Mouse (Mus musculus) liver, postnatal 0 days (tissue): ENCODE data around the gene Kcnip2. TPM values are rescaled to one million over a fixed set of nuclear protein-coding genes. Genes with fewer than 3 reads are reported as not detected.

ENCODE experiments used
- ATAC-seq: fragments of 200-750 bp; cut with Nextera tagmentation; 2 replicates; pipeline ENCODE4 v1.8.0; 2017; ENCODE audit warnings: mild to moderate bottlenecking, moderate library complexity
- DNase-seq: peaks from one replicate; pipeline ENCODE4 v3.0.0-alpha.2; 2016
- H3K27ac ChIP-seq: fragments of 300-500 bp; sonication (generic); 2 replicates; pipeline ENCODE4 v1.5.1; 2014; ENCODE audit warnings: antibody characterized with exemption, moderate library complexity, mild to moderate bottlenecking, low read depth
- H3K27me3 ChIP-seq: fragments of 300-500 bp; sonication (generic); 2 replicates; pipeline ENCODE4 v1.6.1; 2014; ENCODE audit warnings: low read length, control low read depth, mixed read lengths; ENCODE audit not compliant: insufficient read depth
- H3K36me3 ChIP-seq: fragments of 300-500 bp; sonication (generic); replicated peaks from 2 replicates; pipeline ENCODE4 v1.6.1; 2014; ENCODE audit warnings: mild to moderate bottlenecking, control low read depth, low read length, moderate library complexity, mixed read lengths; ENCODE audit not compliant: insufficient read depth
- H3K4me1 ChIP-seq: fragments of 300-500 bp; sonication (generic); 2 replicates; pipeline ENCODE4 v1.6.1; 2014; ENCODE audit warnings: antibody characterized with exemption, mild to moderate bottlenecking, control low read depth; ENCODE audit not compliant: insufficient read depth
- H3K4me2 ChIP-seq: fragments of 300-500 bp; sonication (generic); 2 replicates; pipeline ENCODE4 v1.6.1; 2014; ENCODE audit warnings: low read depth, mild to moderate bottlenecking, low read length, moderate library complexity, mixed read lengths
- H3K4me3 ChIP-seq: fragments of 300-500 bp; sonication (generic); 2 replicates; pipeline ENCODE4 v1.5.1; 2014; ENCODE audit warnings: low read depth, low read length
- H3K9ac ChIP-seq: fragments of 300-500 bp; sonication (generic); replicated peaks from 2 replicates; pipeline ENCODE4 v1.6.1; 2014; ENCODE audit warnings: mild to moderate bottlenecking, moderate library complexity
- H3K9me3 ChIP-seq: fragments of 300-500 bp; sonication (generic); 2 replicates; pipeline ENCODE4 v1.6.1; 2016; ENCODE audit warnings: mild to moderate bottlenecking, control low read depth, low read length, mixed read lengths
- CTCF ChIP-seq: sonication (generic); IDR thresholded peaks from 2 replicates; pipeline ENCODE4 v1.5.1; 2016; ENCODE audit warnings: antibody characterized with exemption, low read depth
- EP300 ChIP-seq: IDR thresholded peaks from 2 replicates; pipeline ENCODE4 v1.6.1; 2016; ENCODE audit warnings: antibody characterized with exemption, low read depth, mild to moderate bottlenecking
- WGBS: fragments of 180-500 bp; shearing (Covaris S2); extraction: QIAGEN DNeasy Blood & Tissue Kit; methylation state at CpG from one replicate; pipeline ENCODE4 v1.1.7; 2014; ENCODE audit not compliant: insufficient replicate concordance; 5-methylcytosine and 5-hydroxymethylcytosine counted together
- polyA plus RNA-seq: library from polyadenylated mRNA; unstranded; fragments of >200 nt; fragmentation: Nextera tagmentation; extraction: Ambion mirVana; gene quantifications from 2 replicates; pipeline ENCODE4 v1.2.1, GENCODE M21; 2015

The Kcnip2 gene
- polyA plus RNA-seq, 1 experiment from 2014 or later, result 0.59 TPM

DNA sequence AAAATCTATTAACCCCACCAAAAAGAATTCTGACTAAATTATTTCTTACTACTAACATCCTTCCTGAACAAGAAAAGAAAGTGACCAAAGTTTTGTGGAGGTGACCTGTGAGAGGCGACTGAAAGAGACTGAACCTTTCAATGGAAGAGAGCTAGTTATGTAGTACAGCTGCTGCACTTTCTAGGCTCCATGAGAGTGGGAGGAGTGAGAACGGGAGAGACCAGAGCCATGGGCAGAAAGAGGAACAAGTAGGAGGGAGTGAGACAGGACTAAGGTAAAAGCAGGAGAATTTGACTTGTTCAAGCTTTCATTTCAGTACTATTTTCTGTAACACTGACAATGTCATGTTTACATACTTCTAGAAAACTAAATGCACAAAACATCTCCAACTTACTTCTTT, 40.4 kb downstream of the Kcnip2 start:
- Histone ChIP-seq H3K4me1 (peaks cover 6% of the 10 kb centered on the region), H3K4me2 (no peak overlapping the region), H3K4me3 (no peak overlapping the region), H3K27ac (no peak overlapping the region), H3K9ac (no peak overlapping the region), H3K9me3 (no peaks in the 10 kb centered on the region), H3K36me3 (peaks cover 95% of the 10 kb centered on the region), H3K27me3 (no peaks in the 10 kb centered on the region)
- TF ChIP-seq EP300, result no peak
- TF ChIP-seq CTCF, result no peak
- ATAC-seq, result no peak
- WGBS, result 79% methylated on average over 2 of the region's 2 CpGs
- no peak for DNase-seq

DNA sequence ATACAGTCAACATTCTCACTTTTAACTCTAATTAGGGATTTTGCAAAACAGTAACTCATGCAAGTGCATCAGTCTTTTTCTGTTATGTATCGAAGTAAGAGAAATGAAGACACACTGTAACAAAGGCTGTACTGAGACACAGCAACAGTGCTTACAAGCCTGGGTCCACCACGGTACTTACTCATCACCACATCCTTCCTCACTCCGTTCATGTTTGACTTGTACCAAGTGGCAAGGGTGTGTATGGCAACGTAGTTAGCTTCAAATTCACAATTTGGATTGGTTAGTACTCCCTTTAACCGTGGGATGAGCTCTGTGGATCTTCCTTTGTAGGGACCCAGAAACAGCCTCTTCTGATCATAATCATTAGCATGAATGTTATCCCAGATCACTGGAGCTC, 44.4 kb downstream of the Kcnip2 start:
- TF ChIP-seq CTCF (no peak), EP300 (no peak)
- H3K9ac ChIP-seq, result no peak overlapping the region
- no peaks in the 10 kb centered on the region for H3K27me3 ChIP-seq
- peaks cover 93% of the 10 kb centered on the region for H3K36me3 ChIP-seq
- H3K27ac ChIP-seq, result no peak overlapping the region
- ATAC-seq (no peak), DNase-seq (no peak)
- no peak overlapping the region for H3K4me3 ChIP-seq
- WGBS, result 83% methylated on average over 5 of the region's 5 CpGs
- no peaks in the 10 kb centered on the region for H3K4me1 ChIP-seq
- no peak overlapping the region for H3K4me2 ChIP-seq
- H3K9me3 ChIP-seq, result no peaks in the 10 kb centered on the region

DNA sequence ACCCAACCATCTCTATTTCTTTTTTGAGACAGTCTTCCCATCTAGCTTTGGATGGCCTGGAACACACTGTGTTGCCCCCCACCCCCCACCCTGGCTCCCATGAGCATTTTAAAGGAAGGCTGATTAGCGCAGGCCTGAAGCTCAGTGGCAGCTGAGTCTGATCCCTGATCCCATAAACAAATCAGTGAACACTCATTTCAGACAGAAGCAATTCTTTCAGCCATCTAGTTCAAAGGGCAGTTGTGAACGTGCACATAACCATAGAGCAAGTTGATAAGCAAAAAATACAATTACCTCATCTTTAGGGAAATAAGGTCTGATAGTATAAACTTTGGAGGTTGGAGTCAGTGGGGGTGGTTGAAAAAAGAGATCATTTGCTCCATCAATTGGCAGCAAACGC, 55.1 kb downstream of the Kcnip2 start:
- no peak overlapping the region for H3K4me3 ChIP-seq
- H3K27ac ChIP-seq, result no peak overlapping the region
- no peaks in the 10 kb centered on the region for H3K4me1 ChIP-seq
- TF ChIP-seq EP300, result no peak
- no peak for TF ChIP-seq CTCF
- DNase-seq (no peak), ATAC-seq (no peak)
- H3K9me3 ChIP-seq, result no peaks in the 10 kb centered on the region
- 87% methylated on average over 3 of the region's 3 CpGs for WGBS
- H3K9ac ChIP-seq, result no peak overlapping the region
- peaks cover 92% of the 10 kb centered on the region for H3K36me3 ChIP-seq
- no peak overlapping the region for H3K4me2 ChIP-seq
- no peaks in the 10 kb centered on the region for H3K27me3 ChIP-seq

DNA sequence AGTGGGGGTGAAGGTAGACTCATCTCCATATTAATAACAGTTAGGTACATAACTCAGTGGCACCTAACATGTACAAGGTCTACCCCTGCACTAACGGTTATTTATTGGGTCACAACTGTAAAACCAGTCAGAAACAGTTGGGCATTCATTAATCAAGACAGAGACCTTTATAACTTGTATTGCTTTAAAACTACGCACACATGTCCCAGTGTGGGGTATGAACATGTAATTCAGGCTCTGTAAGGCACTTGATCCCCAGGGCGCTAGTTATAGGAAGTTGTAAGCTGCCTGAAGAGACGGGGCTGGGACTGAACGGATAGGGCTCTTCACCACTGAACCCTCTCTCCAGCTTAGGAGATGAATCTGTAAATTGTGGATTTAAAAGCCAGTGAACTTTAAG, 57.2 kb downstream of the Kcnip2 start:
- 94% methylated on average over 5 of the region's 5 CpGs for WGBS
- DNase-seq, result no peak
- Histone ChIP-seq H3K36me3 (peaks cover 91% of the 10 kb centered on the region), H3K27me3 (no peaks in the 10 kb centered on the region), H3K27ac (no peak overlapping the region), H3K4me1 (no peaks in the 10 kb centered on the region), H3K9ac (no peak overlapping the region), H3K9me3 (no peaks in the 10 kb centered on the region), H3K4me3 (no peak overlapping the region), H3K4me2 (no peak overlapping the region)
- TF ChIP-seq EP300 (no peak), CTCF (no peak)
- ATAC-seq, result no peak

DNA sequence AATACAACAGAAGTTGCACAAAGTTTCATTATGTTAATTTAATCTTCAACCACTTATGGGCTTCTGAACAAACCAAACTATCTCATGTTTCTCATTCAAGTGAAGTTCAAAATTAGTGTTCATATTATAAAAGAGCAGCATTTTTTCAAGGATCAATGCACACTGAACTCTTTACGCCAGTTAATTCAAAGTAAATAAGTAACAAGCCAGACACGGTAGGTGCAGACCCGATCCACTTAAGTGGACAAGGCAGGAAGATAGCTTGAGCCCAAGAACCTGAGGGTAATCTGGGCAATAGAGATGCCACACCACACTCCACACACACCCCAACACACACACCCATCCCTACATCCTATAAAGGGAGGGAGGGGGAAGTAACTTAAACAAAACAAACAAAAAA, 62.3 kb downstream of the Kcnip2 start:
- Histone ChIP-seq H3K9ac (no peak overlapping the region), H3K4me3 (no peak overlapping the region), H3K27ac (no peak overlapping the region), H3K4me1 (peaks cover 8% of the 10 kb centered on the region), H3K36me3 (peaks cover 71% of the 10 kb centered on the region), H3K9me3 (no peaks in the 10 kb centered on the region), H3K4me2 (no peak overlapping the region), H3K27me3 (no peaks in the 10 kb centered on the region)
- DNase-seq, result no peak
- ATAC-seq, result no peak
- WGBS, result 96% methylated on average over 3 of the region's 3 CpGs
- TF ChIP-seq EP300, result no peak
- TF ChIP-seq CTCF, result no peak

DNA sequence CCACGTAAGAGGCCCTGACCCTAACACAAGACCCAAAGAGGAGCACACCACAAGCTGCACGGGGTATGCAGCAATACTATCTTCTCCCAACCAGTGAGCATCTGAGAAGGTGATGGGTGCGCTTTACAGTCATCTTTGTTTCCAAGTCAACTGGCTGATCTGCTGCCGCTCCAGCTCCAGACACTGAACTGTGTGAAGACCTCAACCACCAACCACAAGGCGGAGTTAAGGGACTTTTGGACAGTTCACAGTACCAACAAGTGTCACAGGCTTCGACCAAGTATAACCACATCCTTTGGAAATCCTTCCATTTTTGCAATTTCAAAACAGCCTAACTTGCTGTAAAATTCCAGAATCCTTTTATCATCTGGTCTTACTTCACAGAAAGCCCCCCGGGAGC, 64.0 kb downstream of the Kcnip2 start:
- H3K4me1 ChIP-seq, result peaks cover 18% of the 10 kb centered on the region
- no peak overlapping the region for H3K4me3 ChIP-seq
- ATAC-seq (no peak), DNase-seq (no peak)
- TF ChIP-seq EP300 (no peak), CTCF (no peak)
- H3K27me3 ChIP-seq, result no peaks in the 10 kb centered on the region
- H3K4me2 ChIP-seq, result no peak overlapping the region
- WGBS, result 82% methylated on average over 7 of the region's 7 CpGs
- H3K9ac ChIP-seq, result no peak overlapping the region
- H3K9me3 ChIP-seq, result no peaks in the 10 kb centered on the region
- H3K27ac ChIP-seq, result no peak overlapping the region
- peaks cover 55% of the 10 kb centered on the region for H3K36me3 ChIP-seq
